Mouse (Mus musculus) midbrain, embryonic 15.5 days (tissue): ENCODE results near the gene Ptgfrn. TPM values are rescaled to one million over a fixed set of nuclear protein-coding genes. Genes with fewer than 3 reads are reported as not detected.

Experiments
- ATAC-seq: fragments of 200-750 bp; cut with Nextera tagmentation; replicated peaks from 2 replicates; pipeline ENCODE4 v1.8.0; 2017; ENCODE audit warnings: moderate TSS enrichment
- H3K27ac ChIP-seq: fragments of 300-500 bp; sonication (generic); 2 replicates; pipeline ENCODE4 v1.5.1; 2015; ENCODE audit warnings: mild to moderate bottlenecking, inconsistent platforms
- H3K27me3 ChIP-seq: fragments of 300-500 bp; sonication (generic); replicated peaks from 2 replicates; pipeline ENCODE4 v1.6.1; 2015; ENCODE audit warnings: inconsistent platforms
- H3K36me3 ChIP-seq: fragments of 300-500 bp; sonication (generic); replicated peaks from 2 replicates; pipeline ENCODE4 v1.6.1; 2015; ENCODE audit warnings: inconsistent platforms
- H3K4me1 ChIP-seq: fragments of 300-500 bp; sonication (generic); 2 replicates; pipeline ENCODE4 v1.6.1; 2015; ENCODE audit warnings: inconsistent platforms
- H3K4me2 ChIP-seq: fragments of 300-500 bp; sonication (generic); 2 replicates; pipeline ENCODE4 v1.6.1; 2015; ENCODE audit warnings: inconsistent platforms, mild to moderate bottlenecking, moderate library complexity
- H3K4me3 ChIP-seq: fragments of 300-500 bp; sonication (generic); 2 replicates; pipeline ENCODE4 v1.5.1; 2015; ENCODE audit warnings: mild to moderate bottlenecking, inconsistent platforms
- H3K9ac ChIP-seq: fragments of 300-500 bp; sonication (generic); 2 replicates; pipeline ENCODE4 v1.6.1; 2015; ENCODE audit warnings: mild to moderate bottlenecking, inconsistent platforms
- H3K9me3 ChIP-seq: fragments of 300-500 bp; sonication (generic); 2 replicates; pipeline ENCODE4 v1.6.1; 2016; ENCODE audit warnings: inconsistent platforms
- WGBS: fragments of 180-500 bp; shearing (Covaris S2); methylation state at CpG from one replicate; pipeline ENCODE4 v1.1.7; 2015; ENCODE audit warnings: mixed read lengths; 5-methylcytosine and 5-hydroxymethylcytosine counted together
- polyA plus RNA-seq: library from polyadenylated mRNA; unstranded; fragments of >200 nt; fragmentation: Nextera tagmentation; extraction: Ambion mirVana; gene quantifications from 2 replicates; pipeline ENCODE4 v1.2.1, GENCODE M21; 2015

Ptgfrn gene
- polyA plus RNA-seq, 1 experiment from 2014 or later, result 2.6 TPM

DNA sequence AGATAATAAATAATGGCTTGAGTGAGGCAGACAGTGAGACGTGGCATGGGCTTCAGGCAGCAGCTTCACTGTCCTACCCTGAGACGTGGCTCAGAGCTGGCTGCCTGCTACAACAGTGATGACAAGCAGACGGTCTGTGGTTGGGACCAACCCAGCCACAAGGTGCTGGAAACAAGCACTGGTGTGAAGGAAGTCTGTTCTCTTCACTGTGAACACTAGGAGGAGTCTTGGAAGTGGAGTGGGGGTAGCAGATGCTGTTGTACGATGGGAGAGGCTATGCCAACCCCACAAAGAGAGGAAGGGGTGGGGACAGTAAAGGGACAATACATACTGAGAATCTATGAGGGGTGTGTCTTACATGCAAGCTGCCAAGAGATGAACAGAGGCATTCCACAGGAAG lies 12.0 kb downstream of the Ptgfrn start:
- peaks cover 7% of the 10 kb centered on the region for H3K4me1 ChIP-seq
- ATAC-seq, result no peak

DNA sequence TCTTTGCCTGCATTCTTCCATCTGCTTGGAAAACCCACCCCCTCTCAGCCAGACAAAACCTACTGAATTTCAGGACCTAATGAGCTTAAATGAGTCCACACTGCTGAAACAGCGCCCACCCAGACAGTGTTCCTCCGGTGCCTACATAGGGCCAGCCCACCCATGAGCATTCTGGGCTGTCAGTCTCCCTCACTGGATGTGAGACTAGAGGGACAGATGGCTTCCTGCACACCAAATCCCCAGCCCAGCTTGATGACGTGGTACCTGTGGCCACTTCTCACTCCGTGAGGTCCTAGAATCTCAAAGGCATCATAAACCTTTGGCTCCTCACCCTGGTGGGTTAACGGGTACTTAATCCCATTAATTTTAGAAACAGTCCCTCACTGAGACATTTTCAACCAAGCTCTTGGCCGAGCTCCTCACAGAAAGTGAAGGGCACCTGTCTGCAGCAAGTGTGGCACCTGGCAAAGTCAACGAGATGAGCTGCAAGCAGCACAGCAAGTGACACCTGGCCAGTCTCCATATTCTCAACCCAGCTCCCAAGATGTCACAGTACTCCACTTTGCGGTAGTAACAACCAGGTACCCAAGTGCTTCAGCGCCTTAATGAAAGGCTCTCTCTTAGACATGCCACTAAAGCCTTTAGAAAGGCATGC lies 12.8 kb downstream of the Ptgfrn start:
- ATAC-seq, result no peak
- Histone ChIP-seq H3K9me3 (no peaks in the 10 kb centered on the region), H3K36me3 (no peaks in the 10 kb centered on the region), H3K4me2 (no peak overlapping the region), H3K27me3 (no peaks in the 10 kb centered on the region), H3K9ac (no peak overlapping the region), H3K4me1 (peaks cover 7% of the 10 kb centered on the region), H3K4me3 (no peak overlapping the region), H3K27ac (no peak overlapping the region)
- WGBS, result 73% methylated on average over 9 of the region's 9 CpGs

More for the DNA sequence above, 12.0 kb downstream of the Ptgfrn start:
- no peak overlapping the region for H3K9ac ChIP-seq
- no peaks in the 10 kb centered on the region for H3K27me3 ChIP-seq
- WGBS, result 68% methylated on average over 4 of the region's 4 CpGs
- no peak overlapping the region for H3K27ac ChIP-seq
- H3K9me3 ChIP-seq, result no peaks in the 10 kb centered on the region
- H3K4me2 ChIP-seq, result no peak overlapping the region
- no peak overlapping the region for H3K4me3 ChIP-seq
- H3K36me3 ChIP-seq, result no peaks in the 10 kb centered on the region

DNA sequence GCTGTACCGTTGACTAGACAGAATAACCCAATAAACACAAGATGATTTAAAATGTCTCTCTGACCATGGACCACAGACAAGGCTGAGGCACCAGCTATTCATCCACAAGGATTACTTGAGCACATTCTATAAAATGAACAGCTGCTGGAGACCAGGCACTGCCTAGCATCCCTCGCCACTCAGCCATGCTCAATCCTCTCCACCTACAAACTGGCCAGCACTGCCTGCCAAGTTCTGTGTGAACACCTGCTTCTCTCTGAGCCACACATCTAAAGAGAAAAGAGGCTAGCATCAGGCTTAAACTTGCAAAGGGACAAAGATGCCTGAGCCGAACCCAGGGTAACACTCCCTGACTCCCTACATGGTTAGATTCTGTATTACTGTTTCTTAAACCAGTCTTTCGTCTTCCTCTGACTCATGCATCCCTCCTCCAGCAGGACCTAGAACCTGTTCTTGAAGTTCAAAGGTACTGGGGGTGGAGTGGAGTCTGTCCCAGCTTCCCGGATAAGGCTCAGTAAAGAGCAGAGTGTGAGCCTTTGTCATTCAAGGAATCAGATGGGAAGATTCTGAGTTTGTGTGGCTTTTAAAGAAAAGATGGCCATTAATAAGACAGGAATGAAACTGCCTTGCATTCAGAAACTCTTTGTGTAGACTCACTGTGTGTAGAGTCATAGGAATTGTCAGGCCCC lies 14.2 kb downstream of the Ptgfrn start:
- ATAC-seq, result 0 out of 2 replicates have a peak, but pooled peaks have one; percentile 12
- H3K27me3 ChIP-seq, result no peaks in the 10 kb centered on the region
- no peak overlapping the region for H3K27ac ChIP-seq
- no peak overlapping the region for H3K4me3 ChIP-seq
- WGBS, result 71% methylated on average over 5 of the region's 5 CpGs
- no peaks in the 10 kb centered on the region for H3K9me3 ChIP-seq
- H3K4me2 ChIP-seq, result no peak overlapping the region
- H3K9ac ChIP-seq, result no peak overlapping the region
- H3K36me3 ChIP-seq, result no peaks in the 10 kb centered on the region
- H3K4me1 ChIP-seq, result peaks cover 7% of the 10 kb centered on the region

DNA sequence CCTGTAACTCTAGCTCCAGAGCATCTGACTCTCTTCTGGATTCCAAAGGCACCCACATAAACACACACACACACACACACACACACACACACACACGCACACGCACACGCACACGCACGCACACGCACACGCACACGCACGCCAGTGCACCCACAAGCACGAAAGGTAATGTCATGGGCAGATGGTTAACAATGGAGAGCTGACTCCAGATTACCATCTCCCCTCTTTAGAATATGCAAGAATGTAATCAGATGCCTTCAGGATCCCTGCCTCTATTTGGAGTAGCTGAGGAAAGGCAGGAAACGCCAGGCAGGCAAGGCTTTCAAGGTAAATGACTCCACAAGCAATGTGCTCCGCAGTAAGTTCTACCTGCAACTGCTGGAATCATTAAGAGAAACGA lies 17.9 kb downstream of the Ptgfrn start:
- H3K27ac ChIP-seq, result no peak overlapping the region
- H3K4me2 ChIP-seq, result no peak overlapping the region
- no peaks in the 10 kb centered on the region for H3K9me3 ChIP-seq
- no peaks in the 10 kb centered on the region for H3K36me3 ChIP-seq
- H3K27me3 ChIP-seq, result no peaks in the 10 kb centered on the region
- no peak overlapping the region for H3K4me3 ChIP-seq
- 0 out of 2 replicates have a peak, but pooled peaks cover 2% of the 10 kb centered on the region for H3K4me1 ChIP-seq
- no peak overlapping the region for H3K9ac ChIP-seq
- no peak for ATAC-seq
- WGBS, result 72% methylated on average over 13 of the region's 13 CpGs

DNA sequence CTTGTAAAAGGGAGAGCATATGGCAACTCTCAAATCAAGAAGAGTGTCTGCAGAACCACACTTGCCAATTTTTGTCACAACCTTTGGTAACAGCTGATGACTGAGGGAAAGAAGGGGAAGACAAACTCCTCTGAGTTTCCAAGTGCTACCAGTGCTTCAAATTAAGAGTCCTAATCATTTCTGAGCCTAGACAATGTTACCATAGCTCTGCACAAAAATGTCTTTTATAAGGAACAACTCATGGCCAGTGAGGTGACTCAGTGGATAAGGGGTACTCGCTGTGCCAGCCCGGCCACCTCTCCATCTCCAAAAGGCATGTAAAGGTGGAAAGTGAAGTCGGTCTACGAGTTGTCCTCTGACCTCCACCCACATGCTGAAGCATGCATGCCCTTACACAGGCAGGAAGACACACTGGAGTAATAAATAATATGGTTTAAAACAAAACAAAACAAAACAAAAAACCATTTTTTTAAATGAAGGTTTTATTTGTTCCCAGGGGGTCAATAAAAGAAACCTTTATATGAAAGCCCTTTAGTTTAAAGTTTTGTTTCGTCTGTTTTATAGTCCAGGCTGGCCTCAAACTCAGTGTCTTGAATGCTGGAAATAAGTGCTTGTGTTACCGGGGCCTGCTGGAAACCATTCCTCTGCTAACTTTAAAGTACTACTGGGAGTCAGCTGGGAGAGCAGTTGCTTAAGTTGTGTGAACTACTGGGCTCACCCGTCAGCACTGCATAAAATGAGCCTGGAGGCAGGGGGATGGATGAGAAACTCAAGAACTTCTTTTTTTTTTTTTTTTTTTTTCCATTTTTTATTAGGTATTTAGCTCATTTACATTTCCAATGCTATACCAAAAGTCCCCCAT lies 23.3 kb downstream of the Ptgfrn start:
- no peak overlapping the region for H3K9ac ChIP-seq
- H3K4me1 ChIP-seq, result no peaks in the 10 kb centered on the region
- 81% methylated on average over 7 of the region's 7 CpGs for WGBS
- H3K4me2 ChIP-seq, result no peak overlapping the region
- no peaks in the 10 kb centered on the region for H3K9me3 ChIP-seq
- H3K27me3 ChIP-seq, result no peaks in the 10 kb centered on the region
- H3K27ac ChIP-seq, result no peak overlapping the region
- no peaks in the 10 kb centered on the region for H3K36me3 ChIP-seq
- ATAC-seq, result no peak
- no peak overlapping the region for H3K4me3 ChIP-seq

DNA sequence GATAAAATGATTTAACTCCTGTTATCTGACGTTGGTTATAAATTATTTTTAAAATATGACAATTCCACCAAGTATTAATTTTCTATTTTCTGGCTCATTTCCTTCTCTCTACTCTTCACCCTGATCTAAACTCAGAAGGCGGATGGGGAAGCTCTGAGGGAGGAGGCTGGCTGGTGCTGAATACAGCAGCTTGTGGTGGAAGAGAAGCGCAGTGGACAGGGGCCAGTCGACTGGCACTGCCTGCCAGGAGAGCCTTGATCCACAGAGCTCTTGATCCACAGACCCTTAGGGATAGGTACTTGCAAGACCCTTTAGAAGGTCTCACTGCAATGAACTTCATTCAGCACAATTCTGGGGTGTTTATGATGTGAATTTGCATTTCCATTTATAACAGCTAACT lies 29.2 kb downstream of the Ptgfrn start:
- no peaks in the 10 kb centered on the region for H3K27me3 ChIP-seq
- ATAC-seq, result no peak
- no peak overlapping the region for H3K4me2 ChIP-seq
- no peak overlapping the region for H3K9ac ChIP-seq
- no peaks in the 10 kb centered on the region for H3K9me3 ChIP-seq
- H3K4me1 ChIP-seq, result 0 out of 2 replicates have a peak, but pooled peaks cover 3% of the 10 kb centered on the region
- no peak overlapping the region for H3K4me3 ChIP-seq
- 0 out of 2 replicates have a peak, but pooled peaks cover 4% of the 10 kb centered on the region for H3K36me3 ChIP-seq
- 82% methylated on average over 4 of the region's 4 CpGs for WGBS
- H3K27ac ChIP-seq, result no peak overlapping the region

DNA sequence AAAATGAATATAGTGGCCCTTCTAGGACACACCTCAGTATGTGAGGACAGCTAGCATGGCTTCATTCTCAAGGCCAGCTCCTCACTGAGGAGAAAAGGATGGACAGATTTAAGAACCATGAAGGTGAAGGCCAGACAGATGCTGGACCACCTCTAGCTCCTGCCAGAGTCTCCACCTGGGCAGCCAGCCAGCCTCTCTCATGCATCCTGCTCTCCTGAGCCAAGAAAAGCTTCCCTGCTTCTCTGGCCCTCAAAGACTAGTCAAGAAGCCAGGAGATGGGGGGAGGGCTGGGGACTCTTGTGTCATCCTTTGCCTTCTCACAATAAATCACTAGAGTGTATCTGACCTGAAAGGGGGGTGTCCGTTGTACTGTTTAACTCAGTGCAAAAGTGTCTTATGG lies 31.7 kb downstream of the Ptgfrn start:
- Histone ChIP-seq H3K36me3 (0 out of 2 replicates have a peak, but pooled peaks cover 4% of the 10 kb centered on the region), H3K4me1 (0 out of 2 replicates have a peak, but pooled peaks cover 3% of the 10 kb centered on the region), H3K9me3 (no peaks in the 10 kb centered on the region), H3K27me3 (no peaks in the 10 kb centered on the region), H3K4me3 (no peak overlapping the region), H3K27ac (no peak overlapping the region), H3K9ac (no peak overlapping the region), H3K4me2 (no peak overlapping the region)
- 96% methylated on average over 1 of the region's 1 CpGs for WGBS
- ATAC-seq, result no peak

DNA sequence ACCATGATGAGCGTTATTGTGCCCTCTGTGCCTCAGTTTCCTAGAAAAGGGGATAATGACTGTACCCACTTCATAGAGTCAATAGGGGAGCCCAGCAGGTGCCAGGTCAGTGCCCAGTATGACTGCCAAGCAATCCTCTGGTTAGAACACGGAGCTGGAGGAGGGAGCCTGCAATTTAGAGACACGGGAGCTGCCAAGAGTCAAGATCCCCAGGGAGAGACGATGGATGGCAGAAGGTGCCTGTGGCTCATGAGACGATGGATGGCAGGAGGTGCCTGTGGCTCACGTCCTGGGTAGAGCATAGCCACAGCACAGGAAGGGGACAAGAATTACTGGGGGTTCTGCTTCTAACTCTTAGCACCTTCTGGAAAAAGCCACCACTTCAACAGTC lies 32.4 kb downstream of the Ptgfrn start:
- Histone ChIP-seq H3K9me3 (no peaks in the 10 kb centered on the region), H3K27me3 (no peaks in the 10 kb centered on the region), H3K9ac (no peak overlapping the region), H3K4me2 (no peak overlapping the region), H3K27ac (no peak overlapping the region), H3K4me1 (peaks cover 4% of the 10 kb centered on the region), H3K36me3 (0 out of 2 replicates have a peak, but pooled peaks cover 4% of the 10 kb centered on the region), H3K4me3 (no peak overlapping the region)
- 89% methylated on average over 6 of the region's 6 CpGs for WGBS
- no peak for ATAC-seq

DNA sequence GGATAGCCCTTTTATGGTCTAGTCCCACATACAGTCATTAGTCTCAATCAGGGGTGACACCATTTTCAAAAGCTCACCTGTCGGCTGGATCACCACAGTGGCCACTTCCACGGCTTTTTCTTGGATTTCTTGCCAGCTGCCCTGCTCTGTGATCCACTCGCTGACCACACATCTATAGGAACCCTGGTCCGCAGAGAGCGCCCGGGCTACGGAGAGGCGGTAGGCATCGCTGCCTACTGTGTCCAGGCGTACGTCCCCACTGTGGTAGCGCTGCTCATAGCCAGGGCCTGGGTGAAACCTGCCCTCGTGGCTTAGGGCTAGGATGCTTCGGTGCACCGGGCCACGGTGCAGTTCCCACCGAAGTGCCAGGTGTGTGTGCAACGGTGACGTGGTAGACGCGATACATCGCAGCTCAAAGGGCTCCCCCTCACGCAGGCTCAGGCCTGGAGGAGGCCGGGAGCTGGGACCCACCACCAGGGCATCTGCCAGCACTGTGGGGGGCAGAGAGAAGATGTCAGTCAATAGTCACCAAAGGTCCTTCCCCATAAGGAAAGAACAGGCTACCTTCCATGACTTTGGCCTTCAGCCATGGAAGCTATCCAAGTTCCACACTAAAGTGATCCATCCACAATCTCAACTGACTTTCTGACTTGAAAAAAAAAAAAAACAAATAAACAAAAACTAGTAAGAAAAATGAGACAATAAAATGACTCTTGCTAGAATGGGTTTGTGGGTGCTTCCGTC lies 32.9 kb downstream of the Ptgfrn start:
- Histone ChIP-seq H3K27ac (no peak overlapping the region), H3K4me3 (no peak overlapping the region), H3K9me3 (no peaks in the 10 kb centered on the region), H3K4me1 (peaks cover 10% of the 10 kb centered on the region), H3K4me2 (no peak overlapping the region), H3K27me3 (no peaks in the 10 kb centered on the region), H3K36me3 (0 out of 2 replicates have a peak, but pooled peaks cover 4% of the 10 kb centered on the region), H3K9ac (no peak overlapping the region)
- 95% methylated on average over 25 of the region's 25 CpGs for WGBS
- ATAC-seq, result no peak

DNA sequence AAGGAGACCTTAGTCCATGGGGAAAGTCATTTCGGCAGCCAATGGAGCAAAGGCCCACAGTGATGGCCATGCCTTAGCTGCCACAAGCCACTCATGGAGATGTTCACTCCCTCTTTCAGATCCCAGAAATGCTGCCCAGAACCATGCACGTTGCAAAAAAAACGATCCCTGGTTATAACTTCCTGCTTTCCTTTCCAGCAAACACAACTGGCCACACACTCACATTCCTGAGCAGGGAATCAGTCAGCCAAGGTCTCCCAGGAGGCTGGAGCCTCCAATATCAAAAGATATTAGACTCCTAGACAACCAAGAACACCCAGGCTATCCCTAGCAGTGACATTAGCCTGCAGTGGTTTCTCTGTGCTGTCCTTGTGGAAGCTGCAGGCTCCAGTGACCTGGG lies 34.2 kb downstream of the Ptgfrn start:
- WGBS, result 82% methylated on average over 3 of the region's 3 CpGs
- H3K27ac ChIP-seq, result no peak overlapping the region
- 0 out of 2 replicates have a peak, but pooled peaks cover 4% of the 10 kb centered on the region for H3K36me3 ChIP-seq
- H3K9ac ChIP-seq, result no peak overlapping the region
- H3K9me3 ChIP-seq, result no peaks in the 10 kb centered on the region
- H3K4me2 ChIP-seq, result no peak overlapping the region
- no peak overlapping the region for H3K4me3 ChIP-seq
- ATAC-seq, result no peak
- no peaks in the 10 kb centered on the region for H3K27me3 ChIP-seq
- H3K4me1 ChIP-seq, result peaks cover 19% of the 10 kb centered on the region

DNA sequence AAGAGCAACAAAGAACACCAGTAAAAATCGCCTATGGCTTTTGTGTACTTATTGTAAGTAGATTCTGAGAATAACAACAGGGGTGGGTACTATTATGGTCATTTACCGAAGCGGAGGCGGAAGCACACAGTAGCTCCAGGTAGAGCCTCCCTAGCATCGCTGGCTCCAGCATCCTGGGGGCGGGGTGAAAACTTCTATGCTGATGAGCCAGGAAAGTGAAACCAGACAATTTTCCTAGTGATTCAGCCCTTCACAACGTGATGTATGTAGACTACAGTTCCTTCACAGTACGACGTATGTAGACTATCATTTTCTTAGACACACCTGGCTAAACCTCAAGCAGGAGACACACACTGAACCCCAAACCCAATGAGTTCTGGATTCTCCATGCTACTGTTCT lies 36.7 kb downstream of the Ptgfrn start:
- 86% methylated on average over 9 of the region's 9 CpGs for WGBS
- Histone ChIP-seq H3K9me3 (no peaks in the 10 kb centered on the region), H3K4me1 (peaks cover 42% of the 10 kb centered on the region), H3K9ac (no peak overlapping the region), H3K4me3 (no peak overlapping the region), H3K4me2 (no peak overlapping the region), H3K27me3 (no peaks in the 10 kb centered on the region), H3K36me3 (0 out of 2 replicates have a peak, but pooled peaks cover 4% of the 10 kb centered on the region), H3K27ac (no peak overlapping the region)
- ATAC-seq, result no peak
